Mouse (Mus musculus): ENCODE results near the gene Rph3al.

DNA sequence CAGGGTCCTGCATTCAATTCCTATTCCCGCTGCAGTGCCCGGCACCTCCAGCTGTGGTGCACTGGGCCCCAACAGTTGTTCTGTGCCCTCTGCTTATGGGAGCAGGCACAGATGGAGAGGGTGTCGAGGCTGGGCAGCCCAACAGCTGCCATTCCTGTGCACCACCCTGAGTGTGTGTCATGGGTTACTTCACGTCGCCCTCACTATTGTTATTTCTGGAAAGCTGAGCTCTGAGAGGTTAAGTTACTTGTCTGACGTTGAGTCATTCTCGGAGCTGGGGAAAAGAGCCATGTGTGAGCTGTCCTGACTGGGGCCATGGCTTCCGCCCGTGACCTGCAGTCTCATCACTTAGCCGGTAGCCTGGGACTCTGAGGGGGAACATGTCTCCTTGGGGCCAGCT is 125.1 kb downstream of the Rph3al start:
- no peak for TF ChIP-seq POLR2A (IDR thresholded peaks at IDR 0.05; ENCODE audit: low read depth, low read length)
- no peak for TF ChIP-seq CTCF (conservative IDR thresholded peaks at IDR 0.05; ENCODE audit: insufficient read depth, insufficient read length, low read depth, low read length)
